Mouse (Mus musculus) heart, embryonic 11.5 days (tissue): Measurements from ENCODE around the gene Cfap44. TPM values are rescaled to one million over a fixed set of nuclear protein-coding genes. Genes with fewer than 3 reads are reported as not detected.
A peak's percentile ranks its signal among the peaks of the same experiment; 100 is the strongest.

ENCODE experiments used
- ATAC-seq: fragments of 200-750 bp; cut with Nextera tagmentation; replicated peaks from 2 replicates; pipeline ENCODE4 v1.8.0; 2017; ENCODE audit warnings: moderate library complexity; ENCODE audit not compliant: insufficient number of reproducible peaks, low FRiP score, low TSS enrichment
- H3K27ac ChIP-seq: fragments of 300-500 bp; sonication (generic); 2 replicates; pipeline ENCODE4 v1.5.1; 2014; ENCODE audit warnings: mild to moderate bottlenecking, low read depth, low read length
- H3K27me3 ChIP-seq: fragments of 300-500 bp; sonication (generic); 2 replicates; pipeline ENCODE4 v1.6.1; 2014; ENCODE audit warnings: mild to moderate bottlenecking, low read length, mixed read lengths; ENCODE audit not compliant: control insufficient read depth, insufficient read depth
- H3K36me3 ChIP-seq: fragments of 300-500 bp; sonication (generic); 2 replicates; pipeline ENCODE4 v1.6.1; 2014; ENCODE audit warnings: mild to moderate bottlenecking, low read length, moderate library complexity, mixed read lengths; ENCODE audit not compliant: control insufficient read depth, insufficient read depth
- H3K4me1 ChIP-seq: fragments of 300-500 bp; sonication (generic); 2 replicates; pipeline ENCODE4 v1.6.1; 2014; ENCODE audit warnings: low read length; ENCODE audit not compliant: control insufficient read depth, insufficient read depth
- H3K4me2 ChIP-seq: fragments of 300-500 bp; sonication (generic); 2 replicates; pipeline ENCODE4 v1.6.1; 2014; ENCODE audit warnings: mild to moderate bottlenecking, moderate library complexity
- H3K4me3 ChIP-seq: fragments of 300-500 bp; sonication (generic); 2 replicates; pipeline ENCODE4 v1.5.1; 2014; ENCODE audit warnings: low read depth, low read length
- H3K9ac ChIP-seq: fragments of 300-500 bp; sonication (generic); 2 replicates; pipeline ENCODE4 v1.6.1; 2014; ENCODE audit warnings: mild to moderate bottlenecking, low read depth, low read length, moderate library complexity
- H3K9me3 ChIP-seq: fragments of 300-500 bp; sonication (generic); replicated peaks from 2 replicates; pipeline ENCODE4 v1.6.1; 2016; ENCODE audit warnings: low read length; ENCODE audit not compliant: control insufficient read depth
- WGBS: fragments of 180-500 bp; shearing (Covaris S2); extraction: QIAGEN DNeasy Blood & Tissue Kit; methylation state at CpG from one replicate; pipeline ENCODE4 v1.1.7; 2014; ENCODE audit not compliant: insufficient replicate concordance; 5-methylcytosine and 5-hydroxymethylcytosine counted together
- polyA plus RNA-seq: library from polyadenylated mRNA; unstranded; fragments of >200 nt; fragmentation: Nextera tagmentation; extraction: Ambion mirVana; gene quantifications from 2 replicates; pipeline ENCODE4 v1.2.1, GENCODE M21; 2014

Gene Cfap44
- polyA plus RNA-seq, 1 experiment from 2014 or later, result 0.37 TPM

DNA sequence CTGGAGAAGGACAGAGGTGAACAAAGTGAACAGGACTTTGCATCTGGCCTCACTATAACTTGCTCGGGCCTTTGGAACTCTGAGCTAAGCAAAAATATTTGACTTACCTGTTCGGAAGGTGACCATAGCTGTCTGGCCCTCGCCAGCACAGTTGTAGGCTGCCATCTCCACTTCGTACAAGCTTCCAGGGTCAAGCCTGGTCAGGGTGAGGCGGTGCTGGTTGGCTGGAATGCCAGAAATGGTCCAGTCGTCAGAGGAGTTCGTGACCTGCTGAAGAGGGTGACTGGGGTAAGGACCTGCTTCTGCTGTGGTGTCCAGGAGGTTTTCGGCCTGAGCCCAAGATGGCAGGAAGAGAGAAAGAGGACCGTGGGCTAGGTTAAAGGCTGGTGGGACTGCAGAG lies 98.1 kb downstream of the Cfap44 start:
- 68% methylated on average over 9 of the region's 9 CpGs for WGBS
- no peak for ATAC-seq
- H3K4me1 ChIP-seq, result 0 out of 2 replicates have a peak, but pooled peaks cover 3% of the 10 kb centered on the region
- H3K9me3 ChIP-seq, result no peaks in the 10 kb centered on the region
- H3K9ac ChIP-seq, result no peak overlapping the region
- H3K36me3 ChIP-seq, result peaks cover 7% of the 10 kb centered on the region; the same call in 1 of the 2 replicates
- H3K27ac ChIP-seq, result no peak overlapping the region
- H3K4me3 ChIP-seq, result no peak overlapping the region
- no peaks in the 10 kb centered on the region; the same call in 1 of the 2 replicates for H3K27me3 ChIP-seq
- no peak overlapping the region for H3K4me2 ChIP-seq

DNA sequence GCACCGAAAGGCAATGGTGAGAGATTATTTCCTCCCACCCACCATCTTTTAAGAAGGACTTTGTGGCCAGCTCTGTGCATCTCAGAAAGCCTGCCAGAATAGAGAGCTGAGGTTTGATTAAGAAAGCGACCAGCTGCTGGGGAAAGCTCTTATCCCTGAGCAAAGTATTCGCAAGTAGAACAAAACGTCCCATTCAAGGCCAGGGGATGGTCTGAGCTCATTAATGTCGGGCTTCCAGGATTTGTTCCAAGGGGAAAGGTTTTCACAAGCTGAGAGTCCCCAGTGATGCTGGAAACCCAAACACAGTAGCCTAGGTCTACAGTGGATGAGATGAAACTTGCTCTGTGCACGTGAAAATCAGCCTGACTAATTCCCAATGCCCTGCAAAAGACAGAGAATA lies 99.3 kb downstream of the Cfap44 start:
- Histone ChIP-seq H3K36me3 (peaks cover 6% of the 10 kb centered on the region; the same call in 1 of the 2 replicates), H3K9me3 (no peaks in the 10 kb centered on the region), H3K4me3 (no peak overlapping the region), H3K4me1 (0 out of 2 replicates have a peak, but pooled peaks cover 3% of the 10 kb centered on the region), H3K4me2 (no peak overlapping the region), H3K27me3 (no peaks in the 10 kb centered on the region; the same call in 1 of the 2 replicates), H3K27ac (no peak overlapping the region), H3K9ac (no peak overlapping the region)
- ATAC-seq, result no peak
- 51% methylated on average over 6 of the region's 6 CpGs for WGBS

DNA sequence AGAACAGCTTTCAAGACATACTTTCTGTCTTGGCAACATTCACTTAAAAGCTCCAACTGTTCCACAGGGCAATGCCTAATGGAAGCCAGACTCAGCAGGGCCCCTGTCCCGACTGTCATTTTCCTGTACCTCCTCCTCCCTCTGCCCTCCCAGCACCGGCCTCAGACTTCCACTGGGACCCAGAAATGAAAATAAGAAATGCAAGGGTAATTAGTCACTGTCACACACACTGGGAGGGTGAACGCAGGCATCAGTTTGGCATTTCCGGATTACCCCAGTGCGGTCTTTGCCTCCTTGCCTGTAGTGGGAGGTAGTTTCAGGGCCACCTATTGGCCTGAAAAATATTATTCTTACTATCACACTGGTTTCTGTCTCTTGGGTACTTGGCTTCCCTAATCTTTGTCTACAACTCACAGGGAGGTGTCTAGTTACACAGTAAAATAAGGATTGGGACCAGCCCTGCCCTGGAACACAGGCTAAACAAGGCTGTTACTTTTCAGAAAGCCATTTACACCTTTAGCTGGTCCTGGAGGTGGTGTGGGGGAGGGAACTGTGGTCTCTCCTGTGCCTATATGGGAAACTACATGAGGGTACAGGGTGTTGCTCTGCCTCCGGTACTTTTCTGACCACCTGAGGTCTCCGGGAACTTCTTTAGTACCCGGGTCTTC lies 100.0 kb downstream of the Cfap44 start:
- no peaks in the 10 kb centered on the region for H3K9me3 ChIP-seq
- peaks cover 10% of the 10 kb centered on the region for H3K36me3 ChIP-seq
- no peak overlapping the region for H3K4me3 ChIP-seq
- 0 out of 2 replicates have a peak, but pooled peaks cover 3% of the 10 kb centered on the region for H3K4me1 ChIP-seq
- H3K9ac ChIP-seq, result no peak overlapping the region
- 0 out of 2 replicates have a peak overlapping the region, but pooled peaks have one; percentile 3 for H3K27ac ChIP-seq
- 38% methylated on average over 8 of the region's 8 CpGs for WGBS
- H3K4me2 ChIP-seq, result no peak overlapping the region
- ATAC-seq, result no peak; the same call in 1 of the 2 replicates
- H3K27me3 ChIP-seq, result no peaks in the 10 kb centered on the region; the same call in 1 of the 2 replicates

DNA sequence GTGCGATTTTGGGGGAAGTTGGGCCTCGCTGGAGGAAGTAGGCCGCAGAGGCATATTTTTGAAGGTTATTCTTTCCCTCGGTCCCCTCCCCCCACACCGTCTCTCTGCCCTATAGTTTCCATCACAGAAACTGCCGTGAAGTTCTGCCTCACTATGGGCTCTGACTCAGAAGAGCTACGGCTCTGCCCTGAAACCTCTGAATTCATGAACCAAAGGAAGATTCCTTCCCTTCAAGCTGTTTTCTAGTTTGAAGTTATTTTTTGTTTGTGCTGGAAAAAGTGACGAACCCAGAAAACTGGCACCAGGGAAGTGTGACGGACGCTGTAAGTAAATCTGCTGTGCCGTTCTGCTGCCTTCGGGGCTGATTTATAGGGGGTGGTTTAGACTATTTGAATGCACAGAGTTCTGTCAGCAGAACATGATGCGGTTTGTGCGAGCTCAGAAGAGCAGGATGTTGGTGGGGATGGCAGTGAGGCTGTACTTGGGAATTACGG lies 102.4 kb downstream of the Cfap44 start:
- WGBS, result 80% methylated on average over 15 of the region's 15 CpGs
- Histone ChIP-seq H3K9ac (no peak overlapping the region), H3K36me3 (peaks cover 11% of the 10 kb centered on the region), H3K9me3 (no peaks in the 10 kb centered on the region), H3K4me1 (0 out of 2 replicates have a peak, but pooled peaks cover 3% of the 10 kb centered on the region), H3K4me3 (no peak overlapping the region), H3K27me3 (no peaks in the 10 kb centered on the region), H3K27ac (no peak overlapping the region), H3K4me2 (no peak overlapping the region)
- no peak for ATAC-seq

DNA sequence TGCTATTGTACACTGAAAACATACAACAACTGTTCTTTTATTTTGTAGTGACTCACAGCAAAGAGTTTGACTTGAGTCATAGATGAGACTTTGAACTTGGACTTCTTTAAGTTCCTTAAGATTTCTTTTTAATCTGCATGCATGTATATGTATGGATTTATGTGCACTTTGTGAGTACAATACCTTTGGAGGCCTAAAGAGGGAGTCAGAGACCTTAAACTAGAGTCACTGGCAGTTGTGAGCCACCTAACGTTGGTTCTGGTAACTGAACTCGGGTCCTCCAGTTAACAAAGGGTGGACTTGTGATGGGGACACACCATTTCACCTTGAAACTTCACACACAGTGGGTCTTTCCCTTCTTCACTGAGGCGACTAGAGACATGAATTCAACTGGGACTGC lies 103.9 kb downstream of the Cfap44 start:
- Histone ChIP-seq H3K4me2 (no peak overlapping the region), H3K27me3 (no peaks in the 10 kb centered on the region), H3K27ac (no peak overlapping the region), H3K4me1 (0 out of 2 replicates have a peak, but pooled peaks cover 2% of the 10 kb centered on the region), H3K4me3 (no peak overlapping the region), H3K9me3 (no peaks in the 10 kb centered on the region), H3K36me3 (peaks cover 14% of the 10 kb centered on the region), H3K9ac (no peak overlapping the region)
- no peak for ATAC-seq
- 77% methylated on average over 3 of the region's 3 CpGs for WGBS

DNA sequence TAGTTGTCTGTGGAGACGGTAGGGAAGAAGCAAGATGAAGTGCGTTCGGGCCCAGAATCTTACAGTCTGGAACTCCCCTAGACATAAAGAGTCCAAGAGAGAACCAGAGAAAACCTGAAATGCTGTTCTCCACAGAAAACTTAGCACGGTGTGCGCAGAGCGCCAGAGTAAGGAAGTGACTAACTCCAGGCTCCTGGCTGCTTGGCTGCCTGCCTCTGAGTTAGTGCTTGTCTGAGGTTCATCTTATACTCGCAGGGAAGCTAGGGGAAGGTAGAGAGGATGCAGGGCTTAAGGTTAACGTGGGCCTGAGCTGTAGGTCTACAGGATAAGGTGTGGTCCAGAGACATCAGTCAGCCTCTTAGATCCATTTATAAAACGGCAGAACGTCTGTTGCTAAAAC lies 107.2 kb downstream of the Cfap44 start:
- no peak overlapping the region for H3K4me3 ChIP-seq
- WGBS, result 92% methylated on average over 10 of the region's 10 CpGs
- no peak overlapping the region for H3K9ac ChIP-seq
- peaks cover 17% of the 10 kb centered on the region for H3K36me3 ChIP-seq
- no peaks in the 10 kb centered on the region for H3K27me3 ChIP-seq
- H3K4me2 ChIP-seq, result no peak overlapping the region
- H3K27ac ChIP-seq, result no peak overlapping the region
- ATAC-seq, result no peak
- H3K9me3 ChIP-seq, result peaks cover 4% of the 10 kb centered on the region; the same call in 1 of the 2 replicates
- 0 out of 2 replicates have a peak, but pooled peaks cover 2% of the 10 kb centered on the region for H3K4me1 ChIP-seq

DNA sequence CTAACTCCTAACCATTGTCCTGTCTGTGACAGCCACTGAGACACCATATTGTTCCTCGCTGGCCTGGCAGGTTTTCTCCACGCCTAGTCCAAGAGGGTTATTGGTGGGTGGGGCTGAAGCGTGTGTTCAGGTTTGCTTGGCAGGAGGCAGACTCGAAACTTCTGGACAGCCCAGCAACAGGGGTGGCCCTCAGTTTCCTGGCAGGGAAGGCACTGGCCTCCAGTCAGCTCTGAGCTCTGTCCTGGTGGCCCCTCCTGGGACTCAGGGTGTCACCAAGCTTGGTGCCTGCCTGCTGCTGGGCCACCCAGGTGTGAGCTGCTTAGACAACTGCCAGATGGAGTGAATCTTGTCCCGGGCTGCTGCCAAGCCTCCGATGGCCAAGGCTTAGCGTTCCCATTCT lies 107.7 kb downstream of the Cfap44 start:
- no peak for ATAC-seq
- 61% methylated on average over 7 of the region's 7 CpGs for WGBS
- Histone ChIP-seq H3K4me2 (no peak overlapping the region), H3K9ac (no peak overlapping the region), H3K4me3 (no peak overlapping the region), H3K4me1 (0 out of 2 replicates have a peak, but pooled peaks cover 2% of the 10 kb centered on the region), H3K27ac (no peak overlapping the region), H3K27me3 (no peaks in the 10 kb centered on the region), H3K9me3 (peaks cover 4% of the 10 kb centered on the region; the same call in 1 of the 2 replicates), H3K36me3 (peaks cover 17% of the 10 kb centered on the region)

DNA sequence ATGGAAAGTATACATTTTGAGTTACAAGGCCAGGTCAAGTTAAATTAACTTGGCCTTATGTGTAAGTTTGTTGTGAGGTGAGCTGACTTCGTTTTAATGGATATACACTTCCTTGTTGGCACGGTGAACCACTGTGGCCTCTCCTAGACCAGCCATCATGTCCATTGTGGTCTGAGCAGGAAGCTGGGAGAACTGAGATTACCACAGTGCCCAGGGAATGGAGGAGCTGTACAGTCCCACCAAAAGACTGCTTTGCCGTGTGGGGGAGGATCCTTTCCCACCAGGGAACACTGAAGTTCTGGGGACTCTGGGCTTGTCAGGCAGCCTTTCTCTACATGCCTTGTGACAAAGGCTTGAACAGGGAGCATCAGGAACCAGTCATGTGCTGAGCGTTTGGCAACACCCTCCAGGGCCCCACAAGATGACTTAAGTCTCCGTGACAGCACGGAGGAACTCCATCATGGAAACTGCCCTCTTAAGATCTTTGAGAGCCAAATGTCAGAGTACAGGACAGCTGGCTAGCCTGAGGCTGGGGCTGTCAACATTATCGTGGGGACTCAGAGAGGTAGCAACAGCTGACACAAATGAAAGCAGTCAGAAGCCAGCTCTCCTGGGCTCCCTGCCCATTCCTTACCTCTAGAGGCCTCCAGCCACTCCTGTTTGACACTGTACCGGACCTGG lies 108.4 kb downstream of the Cfap44 start:
- Histone ChIP-seq H3K9ac (no peak overlapping the region), H3K4me1 (0 out of 2 replicates have a peak, but pooled peaks cover 2% of the 10 kb centered on the region), H3K9me3 (peaks cover 4% of the 10 kb centered on the region; the same call in 1 of the 2 replicates), H3K27me3 (no peaks in the 10 kb centered on the region), H3K4me3 (no peak overlapping the region), H3K36me3 (peaks cover 17% of the 10 kb centered on the region), H3K4me2 (no peak overlapping the region), H3K27ac (no peak overlapping the region)
- no peak for ATAC-seq
- 45% methylated on average over 8 of the region's 8 CpGs for WGBS
